8 mouse cellular contexts compared by ENCODE assay signal in the genomic region with DNA sequence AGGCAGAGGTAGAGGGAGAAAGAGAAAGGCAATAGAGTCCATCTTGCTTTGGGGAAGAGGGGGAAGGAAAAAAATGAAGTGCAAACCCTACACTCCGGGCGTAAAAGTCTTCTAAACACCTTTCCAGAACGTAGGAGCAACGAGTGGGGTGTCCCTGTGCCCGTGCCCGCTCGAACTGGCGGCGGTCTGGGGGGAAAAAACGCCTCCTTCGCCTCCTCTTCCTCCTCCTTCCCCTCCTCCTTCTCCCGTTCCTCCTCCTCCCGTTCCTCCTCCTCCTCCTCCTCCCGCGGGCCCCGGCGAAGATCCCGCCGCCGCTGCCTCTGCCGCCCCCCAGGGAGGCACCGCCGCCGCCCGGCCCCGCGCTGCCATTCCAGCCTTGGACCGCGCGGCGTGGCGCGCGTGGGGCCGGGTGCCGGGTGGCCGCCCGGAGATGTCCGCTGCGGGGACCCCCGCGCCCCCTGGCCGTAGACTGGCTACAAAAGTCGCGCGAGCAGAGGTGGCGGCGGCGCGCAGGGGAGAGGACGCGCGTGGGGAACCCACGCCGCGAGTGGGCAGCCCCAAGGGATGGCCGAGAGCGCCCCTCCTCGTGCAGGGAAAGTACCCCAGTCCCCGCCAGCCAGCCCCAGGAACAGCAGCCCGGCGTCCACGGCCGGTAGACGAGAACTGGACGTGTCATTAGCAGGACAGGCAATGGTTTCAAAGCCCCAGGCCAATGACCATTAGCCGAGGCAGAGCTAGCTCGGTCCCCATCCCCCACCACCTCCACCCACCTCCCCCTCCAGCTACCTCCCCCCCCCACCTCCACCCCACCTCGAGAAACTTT. TPM values are rescaled to one million over a fixed set of nuclear protein-coding genes. Genes with fewer than 3 reads are reported as not detected.
DNase-seq lines count a peak whose midpoint lies in the region; ATAC-seq and TF ChIP-seq lines count a peak whose summit lies in the region.

No protein-coding gene starts in this region.

- peak overlapping the region; percentile 96 for H3K27ac ChIP-seq in gastrocnemius, adult 2 months
- H3K27ac ChIP-seq in intestine, embryonic 15.5 days = peak overlapping the region; percentile 13; the same call in 1 of the 2 replicates
- peak overlapping the region; percentile 66; the same call in 1 of the 2 replicates for H3K27ac ChIP-seq in limb, embryonic 12.5 days
- 0 out of 2 replicates have a peak overlapping the region, but pooled peaks have one; percentile 14 for H3K27ac ChIP-seq in midbrain, embryonic 13.5 days
- H3K27ac ChIP-seq in spleen, adult 2 months (ENCODE audit: insufficient read depth, low read length) = no peak overlapping the region

- no peak for TF ChIP-seq POLR2A in spleen, adult 2 months (IDR thresholded peaks at IDR 0.05; ENCODE audit: low read depth, low read length)

- under 1% methylated on average over 57 of the region's 69 CpGs for WGBS in intestine, embryonic 15.5 days
- WGBS in limb, embryonic 12.5 days = under 1% methylated on average over 57 of the region's 69 CpGs
- WGBS in midbrain, embryonic 13.5 days = under 1% methylated on average over 60 of the region's 69 CpGs
- 2% methylated on average over 68 of the region's 69 CpGs for WGBS in spleen, adult 2 months

- peak; percentile 58 for DNase-seq in gastrocnemius, adult 2 months
- no peak for DNase-seq in gastrocnemius, adult 8-10 months (ENCODE audit: low spot score in 2 of 2)
- peak; percentile 76 to 77 for DNase-seq in cerebellum, postnatal 10 days
- peak; percentile 19 for DNase-seq in gastrocnemius, postnatal 25 days
- DNase-seq in spleen, adult 2 months (ENCODE audit: low read depth in 1 of 2, low spot score in 2 of 2) = peak in 1 of 2 experiments; percentile 26

- intact Hi-C loops in gastrocnemius, adult 2 months (cut with DNase I) = loop anchor here (5.0 to 10.0 kb wide), 4 partner anchors 68 to 307 kb away; no protein-coding TSS in a partner anchor

- H3K36me3 ChIP-seq in intestine, embryonic 15.5 days = no peaks in the 10 kb centered on the region
- no peaks in the 10 kb centered on the region for H3K36me3 ChIP-seq in limb, embryonic 12.5 days
- H3K36me3 ChIP-seq in midbrain, embryonic 13.5 days = no peaks in the 10 kb centered on the region
- H3K36me3 ChIP-seq in spleen, adult 2 months (ENCODE audit: control insufficient read depth, insufficient read depth, low read length) = no peaks in the 10 kb centered on the region

- H3K9me3 ChIP-seq in intestine, embryonic 15.5 days = no peaks in the 10 kb centered on the region
- no peaks in the 10 kb centered on the region for H3K9me3 ChIP-seq in limb, embryonic 12.5 days
- H3K9me3 ChIP-seq in midbrain, embryonic 13.5 days = no peaks in the 10 kb centered on the region

- no peak for TF ChIP-seq CTCF in gastrocnemius, adult 2 months (IDR thresholded peaks at IDR 0.05)
- TF ChIP-seq CTCF in spleen, adult 2 months (IDR thresholded peaks at IDR 0.05; ENCODE audit: extremely low read depth, insufficient read depth, insufficient read length, insufficient replicate concordance) = no peak

- H3K4me2 ChIP-seq in intestine, embryonic 15.5 days (replicated peaks) = peak overlapping the region; percentile 97
- H3K4me2 ChIP-seq in limb, embryonic 12.5 days = peak overlapping the region; percentile 100
- H3K4me2 ChIP-seq in midbrain, embryonic 13.5 days (replicated peaks) = peak overlapping the region; percentile 100

- H3K9ac ChIP-seq in intestine, embryonic 15.5 days = peak overlapping the region; percentile 86
- peak overlapping the region; percentile 92 for H3K9ac ChIP-seq in limb, embryonic 12.5 days (replicated peaks)
- peak overlapping the region; percentile 91 for H3K9ac ChIP-seq in midbrain, embryonic 13.5 days (replicated peaks)

- H3K27me3 ChIP-seq in intestine, embryonic 15.5 days (replicated peaks) = no peaks in the 10 kb centered on the region
- H3K27me3 ChIP-seq in limb, embryonic 12.5 days = no peaks in the 10 kb centered on the region
- H3K27me3 ChIP-seq in midbrain, embryonic 13.5 days = no peaks in the 10 kb centered on the region
- H3K27me3 ChIP-seq in spleen, adult 2 months (ENCODE audit: control insufficient read depth, insufficient read depth, low read length) = 0 out of 2 replicates have a peak, but pooled peaks cover 3% of the 10 kb centered on the region

- H3K4me1 ChIP-seq in intestine, embryonic 15.5 days (replicated peaks) = 0 out of 2 replicates have a peak, but pooled peaks cover 3% of the 10 kb centered on the region
- H3K4me1 ChIP-seq in limb, embryonic 12.5 days (replicated peaks) = peaks cover 9% of the 10 kb centered on the region; the same call in 1 of the 2 replicates
- H3K4me1 ChIP-seq in midbrain, embryonic 13.5 days (replicated peaks) = peaks cover 6% of the 10 kb centered on the region
- H3K4me1 ChIP-seq in spleen, adult 2 months (ENCODE audit: control insufficient read depth, insufficient read depth, insufficient read length) = peaks cover 2% of the 10 kb centered on the region

- H3K4me3 ChIP-seq in gastrocnemius, adult 2 months = peak overlapping the region; percentile 98
- H3K4me3 ChIP-seq in intestine, embryonic 15.5 days (replicated peaks) = peak overlapping the region; percentile 93
- H3K4me3 ChIP-seq in limb, embryonic 12.5 days (replicated peaks) = peak overlapping the region; percentile 92
- peak overlapping the region; percentile 87 for H3K4me3 ChIP-seq in midbrain, embryonic 13.5 days (replicated peaks)
- peak overlapping the region; percentile 97 for H3K4me3 ChIP-seq in spleen, adult 2 months (ENCODE audit: extremely low read depth, insufficient read depth, insufficient read length)

- peak; percentile 5; the same call in 1 of the 2 replicates for ATAC-seq in intestine, embryonic 15.5 days
- ATAC-seq in limb, embryonic 12.5 days (ENCODE audit: insufficient number of reproducible peaks, insufficient read depth, low FRiP score, low TSS enrichment, low read depth) = no peak
- 0 out of 2 replicates have a peak, but pooled peaks have one; percentile 4 for ATAC-seq in midbrain, embryonic 13.5 days

RNA-seq across cellular contexts. Expression of a gene that starts 2.3 kb away (rescaled TPM):
- 10 to 100 TPM in 1 of 2 experiments, 1 to 10 TPM in 1; 6.8 to 10.7 TPM for total RNA-seq in gastrocnemius, adult 2 months (2021)
- 10 to 100 TPM in 1 of 4 experiments, 1 to 10 TPM in 3; 8.5 to 11.6 (median 9.0) TPM for total RNA-seq in gastrocnemius, adult 8-10 months (2022)
- total RNA-seq in gastrocnemius, postnatal 25 days (2021) = 1 to 10 TPM; 6.2 to 6.6 TPM
- polyA plus RNA-seq in intestine, embryonic 15.5 days (2015; fragmentation: Nextera tagmentation; extraction: Ambion mirVana) = 33.8 and 36.0 TPM in 2 replicates
- polyA plus RNA-seq in limb, embryonic 12.5 days (2016; fragmentation: Nextera tagmentation; extraction: Ambion mirVana) = 41.3 and 46.6 TPM in 2 replicates
- 26.3 and 27.7 TPM in 2 replicates for polyA plus RNA-seq in midbrain, embryonic 13.5 days (2015; fragmentation: Nextera tagmentation; extraction: Ambion mirVana)
- polyA plus RNA-seq in spleen, adult 2 months (2012; rRNA removed) = 3.8 and 4.2 TPM in 2 replicates

Comparison
In these comparisons a context has a peak if more than half of its experiments do, and no peak if none do; other contexts are left out.
1. DNase-seq: peak in gastrocnemius, adult 2 months (single experiment), cerebellum, postnatal 10 days (2 of 2) and gastrocnemius, postnatal 25 days (single experiment); none in gastrocnemius, adult 8-10 months (0 of 2).
2. Peak in every context shown above with its lines, with median percentiles within 50 percentile points of each other: H3K4me3 ChIP-seq, H3K4me2 ChIP-seq and H3K9ac ChIP-seq.